Mouse (Mus musculus) midbrain, embryonic 16.5 days (tissue): ENCODE measurements at regions not wholly inside any gene's neighbourhood (a gene's known extent, or its start where the extent isn't known, plus 50 kb on each side); places are given as distances from the start of the nearest gene placed in this dataset.

Experiments
- ATAC-seq: fragments of 200-750 bp; cut with Nextera tagmentation; 2 replicates; pipeline ENCODE4 v1.8.0; 2017; ENCODE audit warnings: moderate TSS enrichment
- H3K27ac ChIP-seq: fragments of 300-500 bp; sonication (generic); 2 replicates; pipeline ENCODE4 v1.5.1; 2014; ENCODE audit warnings: mild to moderate bottlenecking, low read length, mixed read lengths
- H3K27me3 ChIP-seq: fragments of 300-500 bp; sonication (generic); 2 replicates; pipeline ENCODE4 v1.6.1; 2014; ENCODE audit warnings: low read depth, low read length, mixed read lengths; ENCODE audit not compliant: control insufficient read depth, insufficient read depth
- H3K36me3 ChIP-seq: fragments of 300-500 bp; sonication (generic); 2 replicates; pipeline ENCODE4 v1.6.1; 2014; ENCODE audit warnings: mild to moderate bottlenecking, low read length, moderate library complexity, mixed read lengths; ENCODE audit not compliant: control insufficient read depth, insufficient read depth
- H3K4me1 ChIP-seq: fragments of 300-500 bp; sonication (generic); 2 replicates; pipeline ENCODE4 v1.6.1; 2014; ENCODE audit warnings: mild to moderate bottlenecking, low read length, mixed read lengths; ENCODE audit not compliant: control insufficient read depth, insufficient read depth
- H3K4me2 ChIP-seq: fragments of 300-500 bp; sonication (generic); 2 replicates; pipeline ENCODE4 v1.6.1; 2014; ENCODE audit warnings: mild to moderate bottlenecking, low read length, mixed read lengths
- H3K4me3 ChIP-seq: fragments of 300-500 bp; sonication (generic); 2 replicates; pipeline ENCODE4 v1.5.1; 2014; ENCODE audit warnings: low read depth, mild to moderate bottlenecking, low read length, moderate library complexity, mixed read lengths
- H3K9ac ChIP-seq: fragments of 300-500 bp; sonication (generic); 2 replicates; pipeline ENCODE4 v1.6.1; 2014; ENCODE audit warnings: low read depth, low read length, mixed read lengths
- H3K9me3 ChIP-seq: fragments of 300-500 bp; sonication (generic); replicated peaks from 2 replicates; pipeline ENCODE4 v1.6.1; 2014; ENCODE audit warnings: mild to moderate bottlenecking, low read length, mixed read lengths; ENCODE audit not compliant: control insufficient read depth, poor library complexity, severe bottlenecking
- WGBS: fragments of 180-500 bp; shearing (Covaris S2); extraction: QIAGEN DNeasy Blood & Tissue Kit; methylation state at CpG from one replicate; pipeline ENCODE4 v1.1.7; 2014; 5-methylcytosine and 5-hydroxymethylcytosine counted together

GRCm38 (mm10) chr11:12847793-12848192 is 383.0 kb upstream of the Cobl start:
- Histone ChIP-seq H3K36me3 (no peaks in the 10 kb centered on the region), H3K27me3 (no peaks in the 10 kb centered on the region), H3K4me3 (no peak overlapping the region)

DNA sequence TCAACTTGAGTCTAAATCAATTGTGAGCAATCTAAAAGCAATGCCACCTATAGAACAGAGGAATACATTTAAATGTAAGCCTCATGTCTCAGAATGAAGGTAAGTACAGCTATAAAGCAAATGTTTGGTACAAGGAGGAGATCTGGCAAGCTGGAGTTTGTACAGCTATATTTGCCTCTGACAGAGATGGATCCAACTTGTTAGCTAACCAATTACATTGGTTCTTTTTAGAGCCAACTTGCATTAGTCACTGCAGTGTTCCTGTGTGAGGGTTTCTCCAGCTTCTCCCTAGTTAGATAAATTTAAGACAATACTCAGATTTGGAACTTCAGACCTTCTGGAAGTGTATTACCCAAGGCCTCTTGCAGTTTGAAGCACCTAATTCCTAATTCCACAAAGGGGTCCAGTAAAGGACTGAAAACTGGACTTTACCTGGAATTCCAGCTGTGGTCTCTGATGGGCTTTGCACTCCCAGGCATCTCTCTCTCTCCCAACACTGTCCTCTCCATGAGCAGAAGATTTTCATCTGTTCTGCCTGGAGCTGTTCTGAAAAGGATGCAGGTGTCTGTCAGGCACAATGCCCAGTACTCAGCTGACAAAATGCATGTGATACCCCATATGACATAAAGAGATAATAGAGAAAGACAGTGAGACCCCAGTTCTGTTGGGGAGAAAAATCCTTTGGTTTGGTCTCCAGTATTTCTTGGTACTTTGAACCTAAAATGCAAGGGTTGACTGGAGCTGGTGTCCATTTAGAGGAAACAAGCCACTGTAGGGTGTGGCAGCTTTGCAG is 379.1 kb upstream of the Cobl start:
- Histone ChIP-seq H3K4me3 (no peak overlapping the region), H3K9me3 (no peaks in the 10 kb centered on the region), H3K27me3 (no peaks in the 10 kb centered on the region), H3K36me3 (no peaks in the 10 kb centered on the region), H3K27ac (no peak overlapping the region), H3K4me1 (no peaks in the 10 kb centered on the region), H3K9ac (no peak overlapping the region), H3K4me2 (no peak overlapping the region)
- no peak for ATAC-seq

More at GRCm38 (mm10) chr11:12847793-12848192, 383.0 kb upstream of the Cobl start:
- Histone ChIP-seq H3K4me2 (no peak overlapping the region), H3K27ac (no peak overlapping the region), H3K4me1 (no peaks in the 10 kb centered on the region), H3K9ac (no peak overlapping the region), H3K9me3 (no peaks in the 10 kb centered on the region)
- ATAC-seq, result no peak

DNA sequence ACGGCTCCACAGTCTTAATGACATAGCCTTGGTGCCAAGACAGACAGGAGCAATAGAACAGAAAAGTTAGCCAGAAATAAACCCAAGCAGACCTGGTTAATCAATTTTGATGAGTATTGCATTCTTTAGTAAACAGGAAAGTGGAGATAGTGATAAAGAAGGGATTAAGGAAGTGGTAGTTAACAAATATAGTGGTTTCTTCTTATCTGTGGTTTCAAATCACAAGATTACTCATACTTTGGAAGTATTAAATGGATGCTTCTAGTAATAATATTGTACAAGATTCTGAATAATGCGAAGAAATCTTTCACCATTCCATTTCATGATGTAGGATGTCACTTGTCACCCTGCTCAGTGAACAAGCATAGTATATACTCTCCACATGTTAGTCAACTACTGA is 376.6 kb upstream of the Cobl start:
- Histone ChIP-seq H3K4me3 (no peak overlapping the region), H3K4me2 (no peak overlapping the region), H3K27ac (no peak overlapping the region), H3K4me1 (no peaks in the 10 kb centered on the region), H3K27me3 (no peaks in the 10 kb centered on the region), H3K9ac (no peak overlapping the region), H3K9me3 (no peaks in the 10 kb centered on the region), H3K36me3 (no peaks in the 10 kb centered on the region)
- ATAC-seq, result no peak
- WGBS, result 95% methylated on average over 2 of the region's 2 CpGs

DNA sequence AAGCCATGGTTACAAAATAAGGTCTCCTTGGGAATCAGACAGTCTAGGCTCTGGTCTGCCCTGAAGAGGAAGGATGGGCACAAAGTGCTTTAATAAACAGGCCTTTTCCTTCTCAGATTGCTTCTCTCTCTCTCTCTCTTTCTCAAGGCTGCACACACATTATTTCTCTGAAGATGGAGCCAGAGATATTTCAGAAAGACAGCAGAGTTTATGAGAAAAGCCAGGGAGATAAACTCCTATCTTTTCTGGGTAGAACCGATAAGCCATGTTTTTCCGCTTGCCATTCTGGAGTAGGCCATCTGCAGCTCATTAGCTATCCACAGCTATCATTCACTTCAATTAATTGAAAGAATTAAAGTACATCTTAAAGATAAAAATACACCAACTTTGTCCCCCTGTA is 373.2 kb upstream of the Cobl start:
- Histone ChIP-seq H3K9ac (no peak overlapping the region), H3K27me3 (no peaks in the 10 kb centered on the region), H3K36me3 (no peaks in the 10 kb centered on the region), H3K4me1 (no peaks in the 10 kb centered on the region), H3K4me3 (no peak overlapping the region), H3K27ac (no peak overlapping the region), H3K4me2 (no peak overlapping the region), H3K9me3 (no peaks in the 10 kb centered on the region)
- ATAC-seq, result no peak
- 70% methylated on average over 2 of the region's 2 CpGs for WGBS

GRCm38 (mm10) chr11:12837387-12837786 is 372.6 kb upstream of the Cobl start:
- no peak overlapping the region for H3K9ac ChIP-seq
- H3K4me1 ChIP-seq, result no peaks in the 10 kb centered on the region
- 65% methylated on average over 2 of the region's 2 CpGs for WGBS
- H3K27me3 ChIP-seq, result no peaks in the 10 kb centered on the region
- no peaks in the 10 kb centered on the region for H3K36me3 ChIP-seq
- ATAC-seq, result no peak
- H3K9me3 ChIP-seq, result no peaks in the 10 kb centered on the region
- H3K4me2 ChIP-seq, result no peak overlapping the region
- no peak overlapping the region for H3K27ac ChIP-seq
- H3K4me3 ChIP-seq, result no peak overlapping the region

DNA sequence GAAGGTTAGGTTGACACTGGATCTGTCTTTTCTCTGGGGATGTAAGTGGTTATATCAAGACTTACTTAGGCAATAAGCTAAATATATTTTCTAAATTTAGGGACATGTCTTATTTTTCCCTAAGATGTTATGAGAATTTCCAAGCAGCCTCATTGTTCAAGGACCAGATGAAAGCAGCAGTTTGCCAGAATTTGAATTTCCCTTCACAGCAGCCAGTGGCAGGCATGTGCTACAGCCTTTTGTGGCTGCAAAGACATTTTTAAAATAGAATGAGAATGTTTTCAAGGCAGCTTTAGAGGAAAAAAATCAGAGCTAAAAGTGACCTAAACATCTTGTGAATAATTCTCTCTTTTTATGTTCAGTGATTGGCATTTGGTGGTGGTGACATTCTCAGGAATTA is 371.6 kb upstream of the Cobl start:
- no peak overlapping the region for H3K4me2 ChIP-seq
- H3K4me1 ChIP-seq, result no peaks in the 10 kb centered on the region
- H3K36me3 ChIP-seq, result no peaks in the 10 kb centered on the region
- no peak overlapping the region for H3K4me3 ChIP-seq
- no peak overlapping the region for H3K9ac ChIP-seq
- ATAC-seq, result no peak
- H3K27ac ChIP-seq, result no peak overlapping the region
- no peaks in the 10 kb centered on the region for H3K9me3 ChIP-seq
- H3K27me3 ChIP-seq, result no peaks in the 10 kb centered on the region

DNA sequence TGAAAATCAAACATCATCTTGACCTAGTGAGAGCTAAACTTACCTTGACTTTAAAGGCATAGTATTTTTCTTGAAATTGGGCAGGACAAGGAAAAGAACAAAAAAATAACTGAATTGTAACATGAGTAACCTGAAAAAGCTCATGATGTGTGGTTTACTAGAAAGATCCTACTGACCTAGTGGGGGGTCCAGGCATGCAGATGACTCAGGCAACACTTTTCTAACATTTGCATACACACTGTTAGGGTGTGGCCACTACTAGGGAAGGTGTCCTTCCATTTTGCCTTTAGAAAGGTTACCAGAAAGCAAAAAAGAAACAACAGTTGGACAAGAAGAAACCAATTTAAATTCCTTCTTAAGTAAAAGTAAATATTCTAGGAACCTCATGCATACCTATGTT is 347.3 kb upstream of the Cobl start:
- ATAC-seq, result no peak
- H3K4me2 ChIP-seq, result no peak overlapping the region
- 0 out of 2 replicates have a peak, but pooled peaks cover 2% of the 10 kb centered on the region for H3K4me1 ChIP-seq

GRCm38 (mm10) chr11:12810949-12811881 is 346.5 kb upstream of the Cobl start:
- peak; percentile 66 for ATAC-seq
- 44% methylated on average over 11 of the region's 11 CpGs for WGBS
- Histone ChIP-seq H3K9ac (no peak overlapping the region), H3K36me3 (no peaks in the 10 kb centered on the region), H3K9me3 (no peaks in the 10 kb centered on the region), H3K4me1 (0 out of 2 replicates have a peak, but pooled peaks cover 2% of the 10 kb centered on the region), H3K27me3 (no peaks in the 10 kb centered on the region), H3K4me3 (no peak overlapping the region), H3K27ac (no peak overlapping the region), H3K4me2 (no peak overlapping the region)

More for the DNA sequence above, 347.3 kb upstream of the Cobl start:
- Histone ChIP-seq H3K9ac (no peak overlapping the region), H3K27ac (no peak overlapping the region), H3K27me3 (no peaks in the 10 kb centered on the region), H3K4me3 (no peak overlapping the region), H3K9me3 (no peaks in the 10 kb centered on the region), H3K36me3 (no peaks in the 10 kb centered on the region)
